Mouse (Mus musculus) lung, embryonic 16.5 days (tissue): ENCODE measurements around the gene Cass4. TPM values are rescaled to one million over a fixed set of nuclear protein-coding genes. Genes with fewer than 3 reads are reported as not detected.

Source experiments
- ATAC-seq: fragments of 200-750 bp; cut with Nextera tagmentation; 2 replicates; pipeline ENCODE4 v1.8.0; 2017; ENCODE audit warnings: low read depth, mild to moderate bottlenecking, moderate library complexity
- H3K27ac ChIP-seq: fragments of 300-500 bp; sonication (generic); 2 replicates; pipeline ENCODE4 v1.5.1; 2014; ENCODE audit warnings: mild to moderate bottlenecking, control low read depth, low read length
- H3K27me3 ChIP-seq: fragments of 300-500 bp; sonication (generic); 2 replicates; pipeline ENCODE4 v1.6.1; 2014; ENCODE audit warnings: low read depth, low read length, mixed read lengths; ENCODE audit not compliant: control insufficient read depth, insufficient read depth
- H3K36me3 ChIP-seq: fragments of 300-500 bp; sonication (generic); 2 replicates; pipeline ENCODE4 v1.6.1; 2014; ENCODE audit warnings: low read length; ENCODE audit not compliant: control insufficient read depth, insufficient read depth
- H3K4me1 ChIP-seq: fragments of 300-500 bp; sonication (generic); replicated peaks from 2 replicates; pipeline ENCODE4 v1.6.1; 2014; ENCODE audit warnings: low read length, mixed read lengths; ENCODE audit not compliant: control insufficient read depth, insufficient read depth
- H3K4me2 ChIP-seq: fragments of 300-500 bp; sonication (generic); 2 replicates; pipeline ENCODE4 v1.6.1; 2014; ENCODE audit warnings: low read depth, low read length, control low read depth
- H3K4me3 ChIP-seq: fragments of 300-500 bp; sonication (generic); 2 replicates; pipeline ENCODE4 v1.5.1; 2014; ENCODE audit warnings: mild to moderate bottlenecking, low read length, control low read depth
- H3K9ac ChIP-seq: fragments of 300-500 bp; sonication (generic); 2 replicates; pipeline ENCODE4 v1.6.1; 2014; ENCODE audit warnings: low read length, control low read depth
- H3K9me3 ChIP-seq: fragments of 300-500 bp; sonication (generic); 2 replicates; pipeline ENCODE4 v1.6.1; 2016; ENCODE audit warnings: low read length; ENCODE audit not compliant: control insufficient read depth
- WGBS: fragments of 180-500 bp; shearing (Covaris S2); extraction: QIAGEN DNeasy Blood & Tissue Kit; methylation state at CpG from one replicate; pipeline ENCODE4 v1.1.7; 2014; 5-methylcytosine and 5-hydroxymethylcytosine counted together
- polyA plus RNA-seq: library from polyadenylated mRNA; unstranded; fragments of >200 nt; fragmentation: Nextera tagmentation; extraction: Ambion mirVana; gene quantifications from 2 replicates; pipeline ENCODE4 v1.2.1, GENCODE M21; 2015

Gene Cass4
- polyA plus RNA-seq, 1 experiment from 2014 or later: 9.0 TPM

- Histone ChIP-seq H3K9ac (no peak overlapping the region), H3K4me2 (no peak overlapping the region), H3K27me3 (no peaks in the 10 kb centered on the region), H3K4me3 (no peak overlapping the region), H3K36me3 (no peaks in the 10 kb centered on the region), H3K27ac (no peak overlapping the region), H3K9me3 (no peaks in the 10 kb centered on the region), H3K4me1 (0 out of 2 replicates have a peak, but pooled peaks cover 3% of the 10 kb centered on the region)
- ATAC-seq: no peak
- WGBS: 45% methylated on average over 7 of the region's 7 CpGs
Observed at GRCm38 (mm10) chr2:172480296-172480695, 86.7 kb downstream of the Cass4 start.

DNA sequence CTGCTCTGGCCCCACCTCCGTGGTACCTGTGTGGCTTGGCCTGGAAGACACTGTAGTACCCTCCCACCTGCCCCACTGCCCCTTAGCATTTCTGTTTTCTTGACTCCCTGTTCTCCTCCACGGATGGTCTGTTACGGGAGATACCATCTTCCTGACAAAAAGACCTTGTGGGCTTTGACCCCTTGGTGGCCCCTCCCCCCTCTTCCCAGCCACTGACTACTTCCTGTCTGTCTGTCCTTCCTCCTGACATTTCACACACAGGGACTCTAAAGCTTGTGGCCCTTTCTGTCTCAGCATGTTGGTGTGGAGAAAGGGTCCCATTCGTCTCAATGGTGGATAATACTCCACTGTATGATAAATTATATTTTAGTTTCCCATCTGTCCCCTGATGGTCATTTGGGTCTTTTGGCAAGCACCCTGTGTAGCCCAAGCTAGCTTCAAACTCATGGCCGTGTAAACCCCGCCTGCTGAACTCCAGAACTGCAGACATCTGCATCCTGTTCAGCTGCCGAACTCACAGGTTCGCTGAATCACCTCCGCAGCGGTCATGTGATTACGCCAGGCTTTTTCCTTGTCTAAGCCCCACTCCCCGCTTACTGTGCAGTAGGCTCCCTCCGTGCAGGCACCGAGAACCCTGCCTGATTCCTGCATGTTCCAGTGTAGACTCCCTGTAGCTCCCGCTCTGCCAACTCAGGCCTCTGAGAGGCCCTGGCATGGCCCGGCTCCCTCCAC lies 88.2 kb downstream of the Cass4 start:
- no peaks in the 10 kb centered on the region for H3K36me3 ChIP-seq
- 79% methylated on average over 16 of the region's 16 CpGs for WGBS

More for the DNA sequence above, 88.2 kb downstream of the Cass4 start:
- no peaks in the 10 kb centered on the region for H3K27me3 ChIP-seq
- no peak for ATAC-seq
- no peak overlapping the region for H3K4me2 ChIP-seq
- 0 out of 2 replicates have a peak, but pooled peaks cover 3% of the 10 kb centered on the region for H3K4me1 ChIP-seq
- no peak overlapping the region for H3K9ac ChIP-seq
- no peak overlapping the region for H3K27ac ChIP-seq
- no peak overlapping the region for H3K4me3 ChIP-seq
- no peaks in the 10 kb centered on the region for H3K9me3 ChIP-seq

Other genes starting within 250 kb of the Cass4 start
- gene Mc3r, start 145.3 kb upstream of the Cass4 start, polyA plus RNA-seq: not detected in 2 replicates
- 38.8 and 40.8 TPM in 2 replicates for gene Fam210b, start 48.2 kb upstream of the Cass4 start, polyA plus RNA-seq
- gene Aurka, start 23.3 kb upstream of the Cass4 start, polyA plus RNA-seq: 124 and 131 TPM in 2 replicates
- gene Cstf1, start 23.1 kb upstream of the Cass4 start, polyA plus RNA-seq: 34.7 and 37.5 TPM in 2 replicates
- gene Rtf2, start 46.8 kb downstream of the Cass4 start, polyA plus RNA-seq: 75.8 and 80.0 TPM in 2 replicates
- gene Gcnt7, start 64.8 kb downstream of the Cass4 start, polyA plus RNA-seq: 1.9 and 2.0 TPM in 2 replicates
- 0.30 and 0.54 TPM in 2 replicates for gene Fam209, start 78.7 kb downstream of the Cass4 start, polyA plus RNA-seq
- 0.25 and 0.47 TPM in 2 replicates for gene Tfap2c, start 155.8 kb downstream of the Cass4 start, polyA plus RNA-seq